Mouse (Mus musculus) hindbrain, embryonic 16.5 days (tissue): ENCODE data around the gene Ces5a. TPM values are rescaled to one million over a fixed set of nuclear protein-coding genes. Genes with fewer than 3 reads are reported as not detected.

Experiments used
- ATAC-seq: fragments of 200-750 bp; cut with Nextera tagmentation; 2 replicates; pipeline ENCODE4 v1.8.0; 2017; ENCODE audit warnings: moderate TSS enrichment, moderate library complexity
- H3K27ac ChIP-seq: fragments of 300-500 bp; sonication (generic); 2 replicates; pipeline ENCODE4 v1.5.1; 2014; ENCODE audit warnings: low read depth, mild to moderate bottlenecking, control low read depth, low read length, moderate library complexity
- H3K27me3 ChIP-seq: fragments of 300-500 bp; sonication (generic); replicated peaks from 2 replicates; pipeline ENCODE4 v1.6.1; 2014; ENCODE audit warnings: low read length; ENCODE audit not compliant: control insufficient read depth, insufficient read depth
- H3K36me3 ChIP-seq: fragments of 300-500 bp; sonication (generic); 2 replicates; pipeline ENCODE4 v1.6.1; 2014; ENCODE audit warnings: mild to moderate bottlenecking, low read length, moderate library complexity, mixed read lengths; ENCODE audit not compliant: control insufficient read depth, insufficient read depth
- H3K4me1 ChIP-seq: fragments of 300-500 bp; sonication (generic); 2 replicates; pipeline ENCODE4 v1.6.1; 2014; ENCODE audit warnings: low read depth, low read length; ENCODE audit not compliant: control insufficient read depth, insufficient read depth
- H3K4me2 ChIP-seq: fragments of 300-500 bp; sonication (generic); 2 replicates; pipeline ENCODE4 v1.6.1; 2014; ENCODE audit warnings: mild to moderate bottlenecking, low read length, control low read depth, moderate library complexity
- H3K4me3 ChIP-seq: fragments of 300-500 bp; sonication (generic); 2 replicates; pipeline ENCODE4 v1.5.1; 2014; ENCODE audit warnings: mild to moderate bottlenecking, low read length, control low read depth, moderate library complexity
- H3K9ac ChIP-seq: fragments of 300-500 bp; sonication (generic); 2 replicates; pipeline ENCODE4 v1.6.1; 2014; ENCODE audit warnings: low read depth, mild to moderate bottlenecking, control low read depth, low read length, moderate library complexity
- H3K9me3 ChIP-seq: fragments of 300-500 bp; sonication (generic); 2 replicates; pipeline ENCODE4 v1.6.1; 2014; ENCODE audit warnings: mild to moderate bottlenecking, low read length, moderate library complexity; ENCODE audit not compliant: control insufficient read depth
- WGBS: fragments of 180-500 bp; shearing (Covaris S2); extraction: QIAGEN DNeasy Blood & Tissue Kit; methylation state at CpG from one replicate; pipeline ENCODE4 v1.1.7; 2014; 5-methylcytosine and 5-hydroxymethylcytosine counted together
- polyA plus RNA-seq: library from polyadenylated mRNA; unstranded; fragments of >200 nt; fragmentation: Nextera tagmentation; extraction: Ambion mirVana; gene quantifications from 2 replicates; pipeline ENCODE4 v1.2.1, GENCODE M21; 2015

The Ces5a gene
- polyA plus RNA-seq, 1 experiment from 2014 or later, result 0.78 TPM

DNA sequence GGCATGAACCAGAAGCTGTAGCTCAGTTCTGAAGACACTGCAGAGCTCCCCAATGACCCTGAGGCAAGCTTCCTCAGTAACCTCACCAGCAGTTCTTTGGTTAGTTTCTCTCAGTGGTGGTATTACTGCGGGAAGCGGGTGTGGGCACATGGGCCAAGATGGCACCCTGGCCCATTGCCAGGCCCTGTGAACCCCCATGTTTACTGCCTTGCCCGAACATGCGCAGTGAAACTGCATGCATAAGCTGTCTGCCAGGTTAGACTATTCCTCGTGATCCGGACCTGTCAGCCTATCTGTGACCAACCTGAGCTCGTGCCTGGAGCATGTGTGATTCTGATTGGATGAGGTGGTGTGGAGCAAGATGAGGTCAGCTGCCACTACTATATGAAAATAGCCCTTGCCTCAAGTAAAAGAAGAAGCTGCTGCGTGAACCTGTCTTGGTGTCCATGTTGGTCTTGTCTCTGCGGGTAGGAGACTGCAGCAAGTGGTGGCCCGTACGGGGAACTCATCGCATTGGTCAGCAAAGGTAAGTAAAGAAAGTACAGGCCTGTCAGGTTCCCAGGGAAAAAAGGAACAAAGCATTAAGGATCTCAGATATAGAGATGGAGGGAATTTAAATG, 81.3 kb downstream of the Ces5a start:
- H3K27ac ChIP-seq, result no peak overlapping the region
- H3K4me2 ChIP-seq, result no peak overlapping the region
- H3K9me3 ChIP-seq, result no peaks in the 10 kb centered on the region
- no peaks in the 10 kb centered on the region for H3K27me3 ChIP-seq
- no peaks in the 10 kb centered on the region for H3K36me3 ChIP-seq
- H3K4me3 ChIP-seq, result no peak overlapping the region
- H3K9ac ChIP-seq, result no peak overlapping the region
- WGBS, result 96% methylated on average over 12 of the region's 12 CpGs
- no peak for ATAC-seq
- no peaks in the 10 kb centered on the region for H3K4me1 ChIP-seq

Other genes with a start within 250 kb of the Ces5a start
- gene Ces1g, start 198.5 kb downstream of the Ces5a start, polyA plus RNA-seq, result not detected in 2 replicates
- gene Ces1h, start 156.1 kb downstream of the Ces5a start, polyA plus RNA-seq, result not detected in 2 replicates